Mouse (Mus musculus) intestine, postnatal 0 days (tissue): ENCODE measurements around the gene Tmem178. TPM values are rescaled to one million over a fixed set of nuclear protein-coding genes. Genes with fewer than 3 reads are reported as not detected.

Source experiments
- ATAC-seq: fragments of 200-750 bp; cut with Nextera tagmentation; 2 replicates; pipeline ENCODE4 v1.8.0; 2017; ENCODE audit warnings: mild to moderate bottlenecking, moderate TSS enrichment, moderate library complexity
- H3K27ac ChIP-seq: fragments of 300-500 bp; sonication (generic); 2 replicates; pipeline ENCODE4 v1.5.1; 2014; ENCODE audit warnings: mild to moderate bottlenecking, low read depth, low read length, moderate library complexity
- H3K27me3 ChIP-seq: fragments of 300-500 bp; sonication (generic); replicated peaks from 2 replicates; pipeline ENCODE4 v1.6.1; 2014; ENCODE audit warnings: low read length, mixed read lengths; ENCODE audit not compliant: control insufficient read depth, insufficient read depth
- H3K36me3 ChIP-seq: fragments of 300-500 bp; sonication (generic); 2 replicates; pipeline ENCODE4 v1.6.1; 2014; ENCODE audit warnings: mild to moderate bottlenecking, moderate library complexity; ENCODE audit not compliant: control insufficient read depth, insufficient read depth
- H3K4me1 ChIP-seq: fragments of 300-500 bp; sonication (generic); replicated peaks from 2 replicates; pipeline ENCODE4 v1.6.1; 2014; ENCODE audit warnings: antibody characterized with exemption, low read length, mixed read lengths; ENCODE audit not compliant: control insufficient read depth, insufficient read depth
- H3K4me2 ChIP-seq: fragments of 300-500 bp; sonication (generic); replicated peaks from 2 replicates; pipeline ENCODE4 v1.6.1; 2014; ENCODE audit warnings: low read depth, mild to moderate bottlenecking, moderate library complexity
- H3K4me3 ChIP-seq: fragments of 300-500 bp; sonication (generic); 2 replicates; pipeline ENCODE4 v1.5.1; 2014; ENCODE audit warnings: low read depth, low read length
- H3K9ac ChIP-seq: fragments of 300-500 bp; sonication (generic); 2 replicates; pipeline ENCODE4 v1.6.1; 2014; ENCODE audit warnings: mild to moderate bottlenecking, low read depth, low read length
- H3K9me3 ChIP-seq: fragments of 300-500 bp; sonication (generic); 2 replicates; pipeline ENCODE4 v1.6.1; 2016; ENCODE audit warnings: mixed run types; ENCODE audit not compliant: control insufficient read depth
- CTCF ChIP-seq: sonication (generic); IDR thresholded peaks from 2 replicates; pipeline ENCODE4 v1.5.1; 2016; ENCODE audit warnings: low read depth, mild to moderate bottlenecking, control low read depth, antibody characterized with exemption, moderate library complexity
- WGBS: fragments of 180-500 bp; shearing (Covaris S2); extraction: QIAGEN DNeasy Blood & Tissue Kit; methylation state at CpG from one replicate; pipeline ENCODE4 v1.1.7; 2014; 5-methylcytosine and 5-hydroxymethylcytosine counted together
- polyA plus RNA-seq: library from polyadenylated mRNA; unstranded; fragments of >200 nt; fragmentation: Nextera tagmentation; extraction: Ambion mirVana; gene quantifications from 2 replicates; pipeline ENCODE4 v1.2.1, GENCODE M21; 2015

Tmem178 gene
- 3.6 and 4.1 TPM in 2 replicates for polyA plus RNA-seq

DNA sequence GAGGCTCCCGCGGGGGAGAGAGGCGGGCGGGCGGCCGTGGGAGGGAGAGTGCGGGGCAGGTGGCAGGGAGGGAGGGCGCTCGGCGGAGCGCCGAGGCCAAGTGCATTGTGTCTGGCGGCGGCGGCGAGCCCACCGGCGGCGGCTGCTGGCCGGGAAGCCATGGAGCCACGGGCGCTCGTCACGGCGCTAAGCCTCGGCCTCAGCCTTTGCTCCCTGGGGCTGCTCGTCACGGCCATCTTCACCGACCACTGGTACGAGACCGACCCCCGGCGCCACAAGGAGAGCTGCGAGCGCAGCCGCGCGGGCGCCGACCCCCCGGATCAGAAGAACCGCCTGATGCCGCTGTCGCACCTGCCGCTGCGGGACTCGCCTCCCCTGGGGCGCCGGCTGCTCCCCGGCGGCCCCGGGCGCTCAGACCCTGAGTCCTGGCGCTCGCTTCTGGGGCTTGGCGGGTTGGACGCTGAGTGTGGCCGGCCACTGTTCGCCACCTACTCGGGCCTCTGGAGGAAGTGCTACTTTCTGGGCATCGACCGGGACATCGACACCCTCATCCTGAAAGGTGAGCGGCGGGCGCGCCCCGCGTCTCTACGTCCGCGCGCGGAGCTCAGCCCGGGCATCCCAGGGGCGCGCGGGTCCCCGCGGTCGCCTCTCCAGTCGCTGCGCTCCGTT is at the start of gene Tmem178:
Gene Tmem178 (plus strand): TSS at position 103 of the 669 bp plus-strand sequence.
- H3K4me2 ChIP-seq, result peak within 1 kb of the TSS; percentile 97
- H3K4me3 ChIP-seq, result peak within 1 kb of the TSS; percentile 58
- no peak within 1 kb of the TSS for H3K27ac ChIP-seq
- peak within 1 kb of the TSS; percentile 40; the same call in 1 of the 2 replicates for H3K9ac ChIP-seq
- H3K4me1 ChIP-seq, result no peaks in the 10 kb centered on the region
- peaks cover 26% of the 10 kb centered on the region for H3K27me3 ChIP-seq
- H3K9me3 ChIP-seq, result no peaks in the 10 kb centered on the region
- ATAC-seq, result peak; percentile 38; the same call in 1 of the 2 replicates
- WGBS, result under 1% methylated on average over 57 of the region's 84 CpGs
- H3K36me3 ChIP-seq, result no peaks in the 10 kb centered on the region
- no peak for TF ChIP-seq CTCF

DNA sequence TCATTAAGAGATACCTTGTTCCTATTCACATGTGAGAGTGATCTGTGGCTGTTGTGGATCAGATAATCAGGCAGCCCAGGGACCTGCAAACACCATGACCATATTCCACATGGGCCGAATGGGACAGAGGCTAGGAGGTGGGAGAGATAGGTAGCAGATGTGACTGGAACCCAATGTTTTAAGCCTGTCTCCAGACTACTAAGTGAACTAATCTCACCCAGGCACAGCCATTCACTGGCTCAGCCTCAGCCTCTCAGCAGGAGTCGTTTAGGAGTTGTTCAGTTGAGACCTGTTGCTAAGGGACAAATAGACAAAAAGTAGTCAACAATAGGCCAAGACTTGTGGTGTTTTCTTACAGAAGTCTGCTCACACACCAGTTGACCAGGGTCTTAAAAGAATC is 48.0 kb upstream of the Tmem178 start:
- H3K9ac ChIP-seq, result no peak overlapping the region
- TF ChIP-seq CTCF, result no peak
- H3K27ac ChIP-seq, result no peak overlapping the region
- no peaks in the 10 kb centered on the region for H3K9me3 ChIP-seq
- ATAC-seq, result no peak
- H3K36me3 ChIP-seq, result no peaks in the 10 kb centered on the region
- H3K4me1 ChIP-seq, result no peaks in the 10 kb centered on the region
- H3K4me3 ChIP-seq, result no peak overlapping the region
- no peaks in the 10 kb centered on the region for H3K27me3 ChIP-seq
- WGBS, result 63% methylated on average over 2 of the region's 2 CpGs
- no peak overlapping the region for H3K4me2 ChIP-seq

DNA sequence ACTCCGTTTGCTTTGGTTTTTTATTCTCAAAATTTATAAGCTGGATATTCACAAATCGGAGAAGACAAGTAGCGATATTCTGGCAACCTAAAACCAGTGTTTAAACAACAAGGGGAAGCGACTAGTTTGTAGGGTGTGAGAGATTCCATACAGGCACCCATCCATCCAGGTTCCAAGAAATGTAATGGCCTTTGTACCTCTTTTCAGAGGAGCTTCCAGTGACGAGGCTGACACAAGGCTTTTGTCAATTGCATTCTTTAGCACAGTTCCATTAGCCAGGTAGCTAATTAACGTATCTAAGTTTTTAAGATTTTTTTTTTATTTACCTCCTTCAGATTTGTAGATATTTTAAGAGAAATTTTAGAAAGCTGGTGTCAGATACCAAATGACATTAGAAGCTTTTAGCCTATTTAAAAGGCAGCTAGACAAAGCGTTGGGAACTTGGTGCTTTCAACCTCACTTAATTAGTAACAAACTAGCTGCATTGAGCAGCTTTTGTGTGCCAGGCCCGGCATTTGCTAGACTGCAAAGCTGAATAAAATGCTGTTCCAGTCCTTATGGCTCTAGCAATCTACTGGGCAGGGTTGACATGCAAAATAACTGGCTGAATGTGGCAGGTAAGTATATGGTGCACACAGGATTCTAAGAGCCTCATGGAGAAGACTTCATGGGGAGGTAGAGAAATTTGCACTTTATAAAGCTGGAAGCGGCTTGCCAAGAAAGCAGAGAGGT is 46.6 kb upstream of the Tmem178 start:
- Histone ChIP-seq H3K9me3 (no peaks in the 10 kb centered on the region), H3K27me3 (no peaks in the 10 kb centered on the region), H3K4me1 (no peaks in the 10 kb centered on the region), H3K36me3 (no peaks in the 10 kb centered on the region), H3K4me3 (no peak overlapping the region), H3K9ac (no peak overlapping the region), H3K27ac (no peak overlapping the region), H3K4me2 (no peak overlapping the region)
- ATAC-seq, result no peak
- 85% methylated on average over 9 of the region's 9 CpGs for WGBS
- TF ChIP-seq CTCF, result no peak

DNA sequence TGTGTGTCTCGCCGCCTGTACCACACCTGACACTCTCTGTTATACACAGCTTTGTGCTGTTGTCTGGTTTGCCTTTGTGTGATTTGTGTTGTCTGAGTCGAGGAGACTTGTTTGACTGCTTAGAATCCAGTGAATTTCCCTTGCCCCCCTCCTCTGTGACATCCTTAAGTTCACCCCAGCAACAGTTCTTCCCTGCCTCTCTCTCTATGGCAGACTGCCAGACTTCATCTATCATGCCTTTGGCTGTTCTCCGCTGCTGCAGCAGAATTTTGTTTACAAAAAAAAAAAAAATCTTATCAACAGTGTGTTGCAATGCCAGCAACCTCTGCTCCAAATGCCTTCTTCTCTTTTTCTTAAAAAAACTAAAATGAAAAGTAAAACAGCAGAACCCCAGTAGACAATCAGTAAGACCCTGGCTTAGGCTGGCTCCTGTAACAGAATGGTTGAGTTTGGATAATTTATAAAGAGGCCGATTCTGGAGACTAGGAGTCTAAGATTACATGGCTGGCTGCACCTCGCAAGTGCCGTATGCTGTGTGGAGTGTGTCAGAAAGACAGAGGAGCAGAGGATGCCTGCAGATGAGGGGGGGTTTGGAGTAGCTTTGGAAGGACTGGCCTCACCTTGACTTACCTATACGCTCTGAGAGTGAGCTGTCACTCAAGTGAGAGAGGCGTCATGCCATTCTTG is 44.8 kb upstream of the Tmem178 start:
- Histone ChIP-seq H3K36me3 (no peaks in the 10 kb centered on the region), H3K9me3 (no peaks in the 10 kb centered on the region), H3K9ac (no peak overlapping the region), H3K27me3 (no peaks in the 10 kb centered on the region), H3K4me1 (no peaks in the 10 kb centered on the region), H3K4me3 (no peak overlapping the region), H3K4me2 (no peak overlapping the region), H3K27ac (no peak overlapping the region)
- no peak for ATAC-seq
- 50% methylated on average over 9 of the region's 9 CpGs for WGBS
- no peak for TF ChIP-seq CTCF

DNA sequence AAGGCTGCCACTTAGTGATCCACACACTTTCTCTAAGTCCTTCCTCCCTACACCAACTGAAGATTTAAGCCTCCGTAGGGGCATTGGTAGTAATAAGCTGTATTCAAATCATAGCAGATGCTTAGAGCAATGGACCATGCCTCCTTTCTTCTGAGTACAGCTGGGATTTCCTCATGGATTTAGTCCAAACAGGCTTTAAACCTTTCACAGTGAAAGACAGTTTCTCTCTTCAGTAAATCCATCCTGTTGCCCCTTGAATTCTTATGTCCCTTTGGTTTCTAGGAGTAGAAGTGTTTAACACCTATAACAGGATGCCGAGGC is 44.3 kb upstream of the Tmem178 start:
- no peak for TF ChIP-seq CTCF
- H3K4me3 ChIP-seq, result no peak overlapping the region
- H3K9me3 ChIP-seq, result no peaks in the 10 kb centered on the region
- no peak for ATAC-seq
- H3K4me2 ChIP-seq, result no peak overlapping the region
- no peaks in the 10 kb centered on the region for H3K4me1 ChIP-seq
- H3K27me3 ChIP-seq, result no peaks in the 10 kb centered on the region
- H3K9ac ChIP-seq, result no peak overlapping the region
- 79% methylated on average over 2 of the region's 2 CpGs for WGBS
- H3K36me3 ChIP-seq, result no peaks in the 10 kb centered on the region
- H3K27ac ChIP-seq, result no peak overlapping the region

DNA sequence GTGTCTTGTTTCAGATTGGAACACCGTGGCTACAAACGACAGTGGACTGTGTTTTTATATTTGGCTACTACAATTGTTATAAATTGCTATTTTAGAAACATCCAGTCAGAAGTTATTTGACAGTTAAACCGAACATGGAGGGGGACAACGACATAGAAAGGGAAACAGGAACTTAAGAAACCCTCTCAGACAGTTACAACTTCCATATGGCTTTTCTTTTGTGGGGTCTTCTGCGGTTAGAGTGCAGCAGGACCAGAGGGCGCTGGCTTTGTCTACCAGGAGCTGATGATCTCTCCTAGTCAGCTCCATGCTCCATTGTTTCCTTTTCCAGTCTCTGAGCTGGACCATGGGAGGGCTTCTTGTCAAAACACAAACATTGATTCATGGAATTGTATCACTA is 42.5 kb upstream of the Tmem178 start:
- Histone ChIP-seq H3K4me1 (no peaks in the 10 kb centered on the region), H3K9me3 (no peaks in the 10 kb centered on the region), H3K27ac (no peak overlapping the region), H3K4me3 (no peak overlapping the region), H3K36me3 (no peaks in the 10 kb centered on the region), H3K27me3 (no peaks in the 10 kb centered on the region), H3K9ac (no peak overlapping the region), H3K4me2 (no peak overlapping the region)
- ATAC-seq, result no peak
- WGBS, result 50% methylated on average over 6 of the region's 6 CpGs
- no peak for TF ChIP-seq CTCF
